In the genomic region with DNA sequence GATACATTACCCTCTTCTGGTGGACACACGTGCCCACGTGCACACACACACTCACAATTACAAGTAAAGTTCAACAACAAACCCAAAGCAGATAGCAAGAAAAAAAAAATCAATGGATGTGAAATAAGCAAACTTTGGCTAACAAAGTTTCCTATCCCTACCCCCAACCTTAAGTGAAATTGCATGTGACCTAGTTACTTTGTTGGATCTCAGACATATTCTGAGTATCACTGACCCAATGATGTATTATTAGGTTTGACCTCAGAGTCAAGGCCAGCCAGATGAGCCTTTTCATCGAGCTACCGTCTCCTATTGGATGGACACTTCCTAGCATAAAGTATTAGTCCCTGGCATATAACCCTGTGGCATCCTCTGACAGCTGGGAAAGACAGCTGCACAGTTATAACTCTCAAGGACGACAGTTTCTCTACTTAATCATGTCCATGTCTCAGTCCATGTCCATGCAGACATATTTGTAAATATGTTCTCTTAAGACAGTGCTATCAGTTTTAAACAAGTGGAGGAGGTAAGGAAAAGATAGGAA, we compare ENCODE assay signal across 20 mouse cellular contexts. TPM values are rescaled to one million over a fixed set of nuclear protein-coding genes. Genes with fewer than 3 reads are reported as not detected.
A peak's percentile ranks its signal among the peaks of the same experiment; 100 is the strongest.
DNase-seq lines count a peak whose midpoint lies in the region; ATAC-seq and TF ChIP-seq lines count a peak whose summit lies in the region.
"Had no signal": no experiment of that assay in that cellular context is flagged by ENCODE, and none has a peak within 500 bp of the region (broad histone marks: within the 10 kb centered on the region; RNA-seq: fewer than 3 reads in every experiment).

No protein-coding gene starts in this region.

- TF ChIP-seq CTCF in liver, adult 2 months (IDR thresholded peaks at IDR 0.05; ENCODE audit: low read depth, low read length): no peak

- H3K4me1 ChIP-seq in liver, adult 2 months (ENCODE audit: control insufficient read depth, insufficient read depth, low read length): peaks cover 7% of the 10 kb centered on the region
- H3K4me1 ChIP-seq in liver, embryonic 12.5 days: peaks cover 14% of the 10 kb centered on the region
- H3K4me1 ChIP-seq: heart, embryonic 13.5 days had no signal

- no peaks in the 10 kb centered on the region for H3K27me3 ChIP-seq in liver, adult 2 months (ENCODE audit: control insufficient read depth, insufficient read depth, low read length)
- H3K27me3 ChIP-seq in liver, embryonic 12.5 days (replicated peaks): no peaks in the 10 kb centered on the region
- H3K27me3 ChIP-seq: CH12.LX; hindbrain, embryonic 13.5 days; limb, embryonic 13.5 days; lung, embryonic 15.5 days; midbrain, embryonic 12.5 days; neural tube, embryonic 13.5 days had no signal

- peak overlapping the region; percentile 49; the same call in 1 of the 2 replicates for H3K9ac ChIP-seq in liver, adult 2 months (ENCODE audit: low read depth, low read length)
- no peak overlapping the region for H3K9ac ChIP-seq in liver, embryonic 12.5 days
- H3K9ac ChIP-seq: forebrain, embryonic 12.5 days; heart, embryonic 13.5 days; hindbrain, embryonic 13.5 days; limb, embryonic 13.5 days; lung, embryonic 15.5 days; midbrain, embryonic 12.5 days; neural tube, embryonic 13.5 days had no signal

- 15% methylated on average over 5 of the region's 5 CpGs for WGBS in liver, adult 2 months
- WGBS in liver, embryonic 12.5 days (ENCODE audit: insufficient replicate concordance): 48% methylated on average over 5 of the region's 5 CpGs

- no peaks in the 10 kb centered on the region for H3K9me3 ChIP-seq in liver, embryonic 12.5 days (replicated peaks)
- H3K9me3 ChIP-seq: embryonic facial prominence, embryonic 10.5 days; forebrain, embryonic 12.5 days; heart, embryonic 13.5 days; hindbrain, embryonic 13.5 days; limb, embryonic 13.5 days; lung, embryonic 15.5 days; midbrain, embryonic 12.5 days; neural tube, embryonic 13.5 days had no signal

- H3K79me2 ChIP-seq in liver, adult 2 months (ENCODE audit: control insufficient read depth, insufficient read depth, low read length): no peaks in the 10 kb centered on the region

- no peak for TF ChIP-seq POLR2A in liver, adult 2 months (IDR thresholded peaks at IDR 0.05; ENCODE audit: extremely low read depth, insufficient read depth, low read length)

- H3K27ac ChIP-seq in liver, adult 2 months (replicated peaks; ENCODE audit: insufficient read depth, low read depth, low read length): peak overlapping the region; percentile 85
- H3K27ac ChIP-seq in liver, embryonic 12.5 days: no peak overlapping the region
- H3K27ac ChIP-seq: embryonic facial prominence, embryonic 10.5 days; forebrain, embryonic 12.5 days; heart, embryonic 13.5 days; hindbrain, embryonic 13.5 days; limb, embryonic 13.5 days; lung, embryonic 15.5 days; midbrain, embryonic 12.5 days; neural tube, embryonic 13.5 days had no signal

- peak; percentile 31 to 36 for DNase-seq in gastrocnemius, adult 8-10 months (ENCODE audit: low spot score in 2 of 2)
- no peak for DNase-seq in gastrocnemius, postnatal 10 days
- DNase-seq in liver, adult 2 months (ENCODE audit: extremely low read depth, low read depth, low spot score): peak; percentile 92
- DNase-seq in liver: no peak
- no peak for DNase-seq in cerebellum, adult 11-12 months
- no peak for DNase-seq in layer of hippocampus, postnatal 14 days (ENCODE audit: low spot score in 2 of 2)
- DNase-seq: adrenal gland, postnatal 25 days; cerebellum, adult 18-20 months; right cerebral cortex, adult 18-20 months; thymus, postnatal 36 days had no signal

- H3K36me3 ChIP-seq in liver, adult 2 months (ENCODE audit: control insufficient read depth, insufficient read depth, low read length): no peaks in the 10 kb centered on the region
- no peaks in the 10 kb centered on the region for H3K36me3 ChIP-seq in liver, embryonic 12.5 days
- H3K36me3 ChIP-seq: embryonic facial prominence, embryonic 10.5 days; heart, embryonic 13.5 days; hindbrain, embryonic 13.5 days; limb, embryonic 13.5 days; lung, embryonic 15.5 days; neural tube, embryonic 13.5 days had no signal

- peak; percentile 21; the same call in 1 of the 2 replicates for ATAC-seq in liver, embryonic 12.5 days

- H3K4me2 ChIP-seq in liver, embryonic 12.5 days: peak overlapping the region; percentile 28; the same call in 1 of the 2 replicates
- H3K4me2 ChIP-seq: forebrain, embryonic 12.5 days; heart, embryonic 13.5 days; hindbrain, embryonic 13.5 days; limb, embryonic 13.5 days; midbrain, embryonic 12.5 days; neural tube, embryonic 13.5 days had no signal

- no peak overlapping the region for H3K4me3 ChIP-seq in liver, adult 2 months (ENCODE audit: insufficient read depth, low read depth, low read length)
- H3K4me3 ChIP-seq in liver, embryonic 12.5 days: no peak overlapping the region
- H3K4me3 ChIP-seq: embryonic facial prominence, embryonic 10.5 days; forebrain, embryonic 12.5 days; heart, embryonic 13.5 days; hindbrain, embryonic 13.5 days; limb, embryonic 13.5 days; lung, embryonic 15.5 days; midbrain, embryonic 12.5 days; neural tube, embryonic 13.5 days had no signal

RNA-seq across cellular contexts. Expression of a gene that starts 32.0 kb away (rescaled TPM):
- 10 to 100 TPM; 36.0 to 50.3 (median 38.3) TPM for total RNA-seq in gastrocnemius, adult 8-10 months (2022)
- total RNA-seq in gastrocnemius, postnatal 10 days (2021): 10 to 100 TPM; 42.0 to 48.3 TPM
- 7.1 and 8.7 TPM in 2 replicates for total RNA-seq in liver, adult 2 months (2014; rRNA removed)
- 4.1 and 5.1 TPM in 2 replicates for polyA plus RNA-seq in liver, adult 2 months (2012; rRNA removed)
- polyA plus RNA-seq in liver, embryonic 12.5 days (2016; fragmentation: Nextera tagmentation; extraction: Ambion mirVana): 6.6 and 6.9 TPM in 2 replicates
- total RNA-seq in layer of hippocampus, postnatal 14 days (2021): 10 to 100 TPM; 31.9 to 32.4 TPM

Comparison
In these comparisons a context has a peak if more than half of its experiments do, and no peak if none do; other contexts are left out.
1. DNase-seq: peak in gastrocnemius, adult 8-10 months (2 of 2) and liver, adult 2 months (single experiment); none in gastrocnemius, postnatal 10 days (single experiment), liver (single experiment), cerebellum, adult 11-12 months (single experiment) and layer of hippocampus, postnatal 14 days (0 of 2).